Mouse (Mus musculus): ENCODE data around the gene Eapp. TPM values are rescaled to one million over a fixed set of nuclear protein-coding genes. Genes with fewer than 3 reads are reported as not detected.

Gene Eapp
- polyA plus RNA-seq, 1 experiment from 2014 or later, result 85.6 TPM

- Histone ChIP-seq H3K36me3 (ENCODE audit: insufficient read depth, low read length) (no peaks in the 10 kb centered on the region), H3K9me3 (replicated peaks; ENCODE audit: low read length) (no peaks in the 10 kb centered on the region), H3K4me3 (replicated peaks; ENCODE audit: low read depth, low read length) (no peak overlapping the region), H3K4me1 (replicated peaks; ENCODE audit: insufficient read depth, low read length) (peaks cover 16% of the 10 kb centered on the region; the same call in 1 of the 2 replicates), H3K4me2 (ENCODE audit: low read length) (no peak overlapping the region; the same call in 1 of the 2 replicates), H3K27ac (0 out of 2 replicates have a peak overlapping the region, but pooled peaks have one; percentile 31), H3K27me3 (ENCODE audit: insufficient read depth, low read length) (no peaks in the 10 kb centered on the region), H3K9ac (ENCODE audit: low read depth, low read length) (no peak overlapping the region)
- 76% methylated on average over 12 of the region's 12 CpGs for WGBS
- ATAC-seq (replicated peaks; ENCODE audit: low FRiP score, low read depth) (no peak), DNase-seq (ENCODE audit: low spot score) (no peak)
- TF ChIP-seq CTCF (IDR thresholded peaks at IDR 0.05; ENCODE audit: low read depth), result no peak
Measured at GRCm38 (mm10) chr12:54652346-54652745, 43.4 kb downstream of the Eapp start.

GRCm38 (mm10) chr12:54651820-54652219 lies 43.9 kb downstream of the Eapp start:
- DNase-seq (ENCODE audit: low spot score) (peak; percentile 27), ATAC-seq (replicated peaks; ENCODE audit: low FRiP score, low read depth) (no peak)
- no peak for TF ChIP-seq CTCF (IDR thresholded peaks at IDR 0.05; ENCODE audit: low read depth)
- Histone ChIP-seq H3K4me2 (ENCODE audit: low read length) (peak overlapping the region; percentile 10; the same call in 1 of the 2 replicates), H3K4me1 (replicated peaks; ENCODE audit: insufficient read depth, low read length) (peaks cover 16% of the 10 kb centered on the region; the same call in 1 of the 2 replicates), H3K9me3 (replicated peaks; ENCODE audit: low read length) (no peaks in the 10 kb centered on the region), H3K4me3 (replicated peaks; ENCODE audit: low read depth, low read length) (no peak overlapping the region), H3K36me3 (ENCODE audit: insufficient read depth, low read length) (no peaks in the 10 kb centered on the region), H3K9ac (ENCODE audit: low read depth, low read length) (no peak overlapping the region), H3K27me3 (ENCODE audit: insufficient read depth, low read length) (no peaks in the 10 kb centered on the region), H3K27ac (peak overlapping the region; percentile 31; the same call in 1 of the 2 replicates)
- 48% methylated on average over 8 of the region's 8 CpGs for WGBS

- no peak overlapping the region for H3K4me2 ChIP-seq (ENCODE audit: low read length)
- H3K27ac ChIP-seq, result no peak overlapping the region
- no peak for ATAC-seq (replicated peaks; ENCODE audit: low FRiP score, low read depth)
- H3K36me3 ChIP-seq (ENCODE audit: insufficient read depth, low read length), result no peaks in the 10 kb centered on the region
- H3K4me3 ChIP-seq (replicated peaks; ENCODE audit: low read depth, low read length), result no peak overlapping the region
- H3K9ac ChIP-seq (ENCODE audit: low read depth, low read length), result no peak overlapping the region
- peaks cover 16% of the 10 kb centered on the region; the same call in 1 of the 2 replicates for H3K4me1 ChIP-seq (replicated peaks; ENCODE audit: insufficient read depth, low read length)
- DNase-seq (ENCODE audit: low spot score), result peak; percentile 59
- no peaks in the 10 kb centered on the region for H3K9me3 ChIP-seq (replicated peaks; ENCODE audit: low read length)
- no peak for TF ChIP-seq CTCF (IDR thresholded peaks at IDR 0.05; ENCODE audit: low read depth)
- H3K27me3 ChIP-seq (ENCODE audit: insufficient read depth, low read length), result no peaks in the 10 kb centered on the region
- 7% methylated on average over 1 of the region's 1 CpGs for WGBS
Measured at GRCm38 (mm10) chr12:54651158-54651557, 44.5 kb downstream of the Eapp start.

- H3K36me3 ChIP-seq (ENCODE audit: insufficient read depth, low read length), result 0 out of 2 replicates have a peak, but pooled peaks cover 3% of the 10 kb centered on the region
- DNase-seq (ENCODE audit: low spot score) (no peak), ATAC-seq (replicated peaks; ENCODE audit: low FRiP score, low read depth) (no peak)
- H3K27ac ChIP-seq, result no peak overlapping the region
- no peak overlapping the region for H3K4me3 ChIP-seq (replicated peaks; ENCODE audit: low read depth, low read length)
- 72% methylated on average over 2 of the region's 2 CpGs for WGBS
- no peaks in the 10 kb centered on the region for H3K4me1 ChIP-seq (replicated peaks; ENCODE audit: insufficient read depth, low read length)
- H3K9me3 ChIP-seq (replicated peaks; ENCODE audit: low read length), result no peaks in the 10 kb centered on the region
- no peak overlapping the region for H3K9ac ChIP-seq (ENCODE audit: low read depth, low read length)
- H3K4me2 ChIP-seq (ENCODE audit: low read length), result no peak overlapping the region
- no peaks in the 10 kb centered on the region for H3K27me3 ChIP-seq (ENCODE audit: insufficient read depth, low read length)
- peak; percentile 43 for TF ChIP-seq CTCF (IDR thresholded peaks at IDR 0.05; ENCODE audit: low read depth)
Measured at GRCm38 (mm10) chr12:54644947-54645346, 50.8 kb downstream of the Eapp start.

- no peak overlapping the region for H3K9ac ChIP-seq (ENCODE audit: low read depth, low read length)
- no peaks in the 10 kb centered on the region for H3K9me3 ChIP-seq (replicated peaks; ENCODE audit: low read length)
Measured at GRCm38 (mm10) chr12:54643320-54643892, 52.3 kb downstream of the Eapp start.

GRCm38 (mm10) chr12:54641374-54641773 lies 54.3 kb downstream of the Eapp start:
- no peak overlapping the region for H3K27ac ChIP-seq
- no peak for ATAC-seq (replicated peaks; ENCODE audit: low FRiP score, low read depth)
- no peak overlapping the region for H3K9ac ChIP-seq (ENCODE audit: low read depth, low read length)
- no peak overlapping the region for H3K4me2 ChIP-seq (ENCODE audit: low read length)
- WGBS, result 97% methylated on average over 4 of the region's 4 CpGs
- H3K4me3 ChIP-seq (replicated peaks; ENCODE audit: low read depth, low read length), result no peak overlapping the region
- H3K9me3 ChIP-seq (replicated peaks; ENCODE audit: low read length), result no peaks in the 10 kb centered on the region
- H3K4me1 ChIP-seq (replicated peaks; ENCODE audit: insufficient read depth, low read length), result no peaks in the 10 kb centered on the region
- no peaks in the 10 kb centered on the region for H3K27me3 ChIP-seq (ENCODE audit: insufficient read depth, low read length)
- DNase-seq (ENCODE audit: low spot score), result no peak
- 0 out of 2 replicates have a peak, but pooled peaks cover 3% of the 10 kb centered on the region for H3K36me3 ChIP-seq (ENCODE audit: insufficient read depth, low read length)
- no peak for TF ChIP-seq CTCF (IDR thresholded peaks at IDR 0.05; ENCODE audit: low read depth)

More at GRCm38 (mm10) chr12:54643320-54643892, 52.3 kb downstream of the Eapp start:
- H3K27ac ChIP-seq, result no peak overlapping the region
- ATAC-seq (replicated peaks; ENCODE audit: low FRiP score, low read depth) (no peak), DNase-seq (ENCODE audit: low spot score) (no peak)
- 0 out of 2 replicates have a peak, but pooled peaks cover 3% of the 10 kb centered on the region for H3K36me3 ChIP-seq (ENCODE audit: insufficient read depth, low read length)
- TF ChIP-seq CTCF (IDR thresholded peaks at IDR 0.05; ENCODE audit: low read depth), result no peak
- 33% methylated on average over 5 of the region's 5 CpGs for WGBS
- H3K27me3 ChIP-seq (ENCODE audit: insufficient read depth, low read length), result no peaks in the 10 kb centered on the region
- no peak overlapping the region for H3K4me3 ChIP-seq (replicated peaks; ENCODE audit: low read depth, low read length)
- H3K4me2 ChIP-seq (ENCODE audit: low read length), result no peak overlapping the region
- no peaks in the 10 kb centered on the region for H3K4me1 ChIP-seq (replicated peaks; ENCODE audit: insufficient read depth, low read length)

Data from kidney, postnatal 0 days (tissue).